Mouse (Mus musculus): ENCODE data around the gene Rps6kb1.
"Not testable (repeated sequence)": the region's sequence is repeated elsewhere in the genome, so short reads cannot be mapped to it uniquely, and the experiment has no call there.

Gene Rps6kb1

GRCm38 (mm10) chr11:86543960-86544638 is 506 bp downstream of the Rps6kb1 start:
- DNase-seq (ENCODE audit: extremely low read depth, insufficient read length, low spot score), result peak; percentile 46

- no peak for DNase-seq (ENCODE audit: extremely low read depth, insufficient read length, low spot score)
Measured at GRCm38 (mm10) chr11:86542851-86543250, 1.8 kb downstream of the Rps6kb1 start.

GRCm38 (mm10) chr11:86540476-86540845 is 4.1 kb downstream of the Rps6kb1 start:
- no peak for DNase-seq (ENCODE audit: extremely low read depth, insufficient read length, low spot score)

- no peak for DNase-seq (ENCODE audit: extremely low read depth, insufficient read length, low spot score)
Measured at GRCm38 (mm10) chr11:86539716-86540475, 4.7 kb downstream of the Rps6kb1 start.

GRCm38 (mm10) chr11:86538786-86539185 is 5.8 kb downstream of the Rps6kb1 start:
- no peak for DNase-seq (ENCODE audit: extremely low read depth, insufficient read length, low spot score)

- DNase-seq (ENCODE audit: extremely low read depth, insufficient read length, low spot score), result no peak
Measured at GRCm38 (mm10) chr11:86534201-86534910, 10.2 kb downstream of the Rps6kb1 start.

GRCm38 (mm10) chr11:86533302-86533701 is 11.3 kb downstream of the Rps6kb1 start:
- not testable (repeated sequence) for DNase-seq (ENCODE audit: extremely low read depth, insufficient read length, low spot score)

GRCm38 (mm10) chr11:86532834-86533233 is 11.8 kb downstream of the Rps6kb1 start:
- no peak for DNase-seq (ENCODE audit: extremely low read depth, insufficient read length, low spot score)

- no peak for DNase-seq (ENCODE audit: extremely low read depth, insufficient read length, low spot score)
Measured at GRCm38 (mm10) chr11:86527528-86527927, 17.1 kb downstream of the Rps6kb1 start.

GRCm38 (mm10) chr11:86519751-86520150 is 24.9 kb downstream of the Rps6kb1 start:
- DNase-seq (ENCODE audit: extremely low read depth, insufficient read length, low spot score), result no peak

- DNase-seq (ENCODE audit: extremely low read depth, insufficient read length, low spot score), result no peak
Measured at GRCm38 (mm10) chr11:86517229-86517628, 27.4 kb downstream of the Rps6kb1 start.

GRCm38 (mm10) chr11:86516620-86517019 is 28.0 kb downstream of the Rps6kb1 start:
- DNase-seq (ENCODE audit: extremely low read depth, insufficient read length, low spot score), result no peak

- no peak for DNase-seq (ENCODE audit: extremely low read depth, insufficient read length, low spot score)
Measured at GRCm38 (mm10) chr11:86507991-86508390, 36.6 kb downstream of the Rps6kb1 start.

GRCm38 (mm10) chr11:86507334-86507733 is 37.3 kb downstream of the Rps6kb1 start:
- DNase-seq (ENCODE audit: extremely low read depth, insufficient read length, low spot score), result no peak

- no peak for DNase-seq (ENCODE audit: extremely low read depth, insufficient read length, low spot score)
Measured at GRCm38 (mm10) chr11:86503121-86503520, 41.5 kb downstream of the Rps6kb1 start.

GRCm38 (mm10) chr11:86500795-86501194 is 43.8 kb downstream of the Rps6kb1 start:
- no peak for DNase-seq (ENCODE audit: extremely low read depth, insufficient read length, low spot score)

GRCm38 (mm10) chr11:86497908-86498307 is 46.7 kb downstream of the Rps6kb1 start:
- DNase-seq (ENCODE audit: extremely low read depth, insufficient read length, low spot score), result no peak

GRCm38 (mm10) chr11:86497356-86497755 is 47.2 kb downstream of the Rps6kb1 start:
- DNase-seq (ENCODE audit: extremely low read depth, insufficient read length, low spot score), result no peak

- DNase-seq (ENCODE audit: extremely low read depth, insufficient read length, low spot score), result no peak
Measured at GRCm38 (mm10) chr11:86490782-86491181, 53.8 kb downstream of the Rps6kb1 start.

- DNase-seq (ENCODE audit: extremely low read depth, insufficient read length, low spot score), result no peak
Measured at GRCm38 (mm10) chr11:86484910-86485510, 59.6 kb downstream of the Rps6kb1 start.
